7 mouse cellular contexts compared by ENCODE assay signal in the genomic region with DNA sequence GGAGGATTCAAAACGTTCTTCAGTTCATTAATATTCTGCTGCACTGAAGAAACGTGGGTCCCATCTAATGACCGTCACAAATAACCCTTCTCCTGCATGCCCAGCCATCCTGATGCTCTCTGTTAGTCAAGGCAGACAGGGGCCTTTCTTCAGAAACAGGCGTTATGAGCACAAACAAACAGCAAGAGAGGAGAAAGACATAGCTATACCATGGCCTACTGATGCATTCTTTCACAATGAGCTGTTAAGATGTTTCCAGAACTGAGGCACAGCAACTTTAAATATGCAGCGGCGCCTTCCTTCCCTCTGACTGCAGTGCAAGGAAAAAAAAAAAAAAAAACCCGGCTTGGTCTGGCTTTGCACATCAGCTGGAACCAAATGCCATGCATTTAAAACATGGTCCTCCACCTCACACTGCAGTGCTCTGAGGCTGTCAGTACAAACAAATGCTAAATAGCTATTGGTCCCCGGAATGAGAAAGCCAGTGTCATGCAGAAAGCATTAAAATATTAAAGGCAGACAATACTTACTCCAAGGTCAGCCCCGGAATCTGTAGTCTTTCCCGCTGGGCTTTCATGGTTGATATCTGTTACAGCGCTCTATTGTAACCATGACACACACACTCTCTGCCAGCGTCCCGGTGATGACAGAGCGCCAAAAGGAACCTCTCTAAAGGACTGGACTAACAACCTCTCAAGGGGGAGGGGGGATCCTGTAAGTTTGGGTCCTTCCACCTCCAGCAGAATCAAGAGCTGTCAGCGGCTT.
A peak's percentile ranks its signal among the peaks of the same experiment; 100 is the strongest.
DNase-seq lines count a peak whose midpoint lies in the region; ATAC-seq and TF ChIP-seq lines count a peak whose summit lies in the region.

No protein-coding gene starts in this region.

- TF ChIP-seq EP300 in ES-Bruce4 (IDR thresholded peaks at IDR 0.05; ENCODE audit: insufficient read depth, low read depth, low read length), result no peak

- in situ Hi-C loops in Patski (cut with MboI; ENCODE audit: low pct_unique_long_range_greater_than_20kb), result no loop called here

- H3K9me3 ChIP-seq in ES-Bruce4 (replicated peaks; ENCODE audit: control insufficient read depth, insufficient read depth, low read length, poor library complexity, severe bottlenecking), result no peaks in the 10 kb centered on the region
- H3K9me3 ChIP-seq in forebrain, embryonic 14.5 days (replicated peaks; ENCODE audit: control insufficient read depth, low read length), result no peaks in the 10 kb centered on the region
- no peaks in the 10 kb centered on the region for H3K9me3 ChIP-seq in midbrain, embryonic 11.5 days (ENCODE audit: control insufficient read depth, low read length)

- no peaks in the 10 kb centered on the region for H3K36me3 ChIP-seq in ES-Bruce4 (ENCODE audit: control insufficient read depth, insufficient read depth, low read length, poor library complexity, severe bottlenecking)
- H3K36me3 ChIP-seq in forebrain, embryonic 14.5 days (ENCODE audit: control insufficient read depth, insufficient read depth, low read length), result no peaks in the 10 kb centered on the region
- H3K36me3 ChIP-seq in midbrain, embryonic 11.5 days (ENCODE audit: control insufficient read depth, insufficient read depth, low read length), result no peaks in the 10 kb centered on the region

- peak; percentile 44 for ATAC-seq in Patski
- peak; percentile 88 for ATAC-seq in forebrain, embryonic 14.5 days
- peak; percentile 93 for ATAC-seq in midbrain, embryonic 11.5 days (ENCODE audit: low FRiP score)

- peak overlapping the region; percentile 66 for H3K4me2 ChIP-seq in forebrain, embryonic 14.5 days (ENCODE audit: low read length)
- peak overlapping the region; percentile 49 for H3K4me2 ChIP-seq in midbrain, embryonic 11.5 days

- TF ChIP-seq CTCF in ES-Bruce4 (IDR thresholded peaks at IDR 0.05; ENCODE audit: low read depth, low read length) (no peak), Patski (IDR thresholded peaks at IDR 0.05) (no peak)

- H3K27ac ChIP-seq in ES-Bruce4 (ENCODE audit: insufficient read depth, low read length), result 0 out of 2 replicates have a peak overlapping the region, but pooled peaks have one; percentile 19
- peak overlapping the region; percentile 48; the same call in 1 of the 2 replicates for H3K27ac ChIP-seq in forebrain, embryonic 14.5 days (ENCODE audit: low read depth, low read length)
- peak overlapping the region; percentile 54; the same call in 1 of the 2 replicates for H3K27ac ChIP-seq in midbrain, embryonic 11.5 days (ENCODE audit: low read depth, low read length)

- H3K27me3 ChIP-seq in ES-Bruce4 (ENCODE audit: control insufficient read depth, insufficient read depth, low read length, poor library complexity, severe bottlenecking) (no peaks in the 10 kb centered on the region; the same call in 1 of the 2 replicates), Patski (no peaks in the 10 kb centered on the region)
- H3K27me3 ChIP-seq in forebrain, embryonic 14.5 days (replicated peaks; ENCODE audit: control insufficient read depth, insufficient read depth, low read length), result no peaks in the 10 kb centered on the region
- H3K27me3 ChIP-seq in midbrain, embryonic 11.5 days (ENCODE audit: control insufficient read depth, insufficient read depth, low read length), result no peaks in the 10 kb centered on the region

- no peak for TF ChIP-seq POLR2A in ES-Bruce4 (IDR thresholded peaks at IDR 0.05; ENCODE audit: insufficient read depth, low read length)

- H3K4me1 ChIP-seq in ES-Bruce4 (ENCODE audit: control insufficient read depth, insufficient read depth, low read length), result no peaks in the 10 kb centered on the region
- H3K4me1 ChIP-seq in forebrain, embryonic 14.5 days (ENCODE audit: control insufficient read depth, insufficient read depth, low read length), result peaks cover 10% of the 10 kb centered on the region
- H3K4me1 ChIP-seq in midbrain, embryonic 11.5 days (ENCODE audit: control insufficient read depth, insufficient read depth, low read length), result peaks cover 11% of the 10 kb centered on the region

- CTCF ChIA-PET in Patski (lab: Charles Lee), result interaction anchor here (0.6 to 1.6 kb wide), 4 partner anchors 9 to 176 kb away, joined by 3 to 4 read pairs (median 3); no protein-coding TSS in a partner anchor

- H3K9ac ChIP-seq in ES-Bruce4 (ENCODE audit: low read depth, poor library complexity, severe bottlenecking), result no peak overlapping the region
- peak overlapping the region; percentile 46 for H3K9ac ChIP-seq in forebrain, embryonic 14.5 days (ENCODE audit: low read length)
- H3K9ac ChIP-seq in midbrain, embryonic 11.5 days (ENCODE audit: low read length), result peak overlapping the region; percentile 43

- H3K4me3 ChIP-seq in ES-Bruce4 (ENCODE audit: low read depth, low read length), result no peak overlapping the region
- H3K4me3 ChIP-seq in forebrain, embryonic 14.5 days (ENCODE audit: low read depth, low read length), result peak overlapping the region; percentile 32
- peak overlapping the region; percentile 23 for H3K4me3 ChIP-seq in midbrain, embryonic 11.5 days (ENCODE audit: low read depth, low read length)

- POLR2A ChIA-PET in Patski (lab: Charles Lee), result interaction anchor here (0.9 kb wide), 1 partner anchor 28 kb away, joined by 3 read pairs; no protein-coding TSS in a partner anchor

- WGBS in forebrain, embryonic 14.5 days, result 4% methylated on average over 15 of the region's 15 CpGs
- 4% methylated on average over 15 of the region's 15 CpGs for WGBS in midbrain, embryonic 11.5 days

- DNase-seq in Patski (ENCODE audit: low read depth, low spot score), result peak; percentile 13
- peak; percentile 74 for DNase-seq in forebrain, embryonic 14.5 days (ENCODE audit: low spot score)
- peak; percentile 5 for DNase-seq in kidney, adult 9 months
- DNase-seq in midbrain, embryonic 11.5 days (ENCODE audit: low spot score, missing footprints), result peak; percentile 93
- DNase-seq in natural killer cell, adult 2 months (ENCODE audit: low spot score in 2 of 2), result no peak
- DNase-seq in gastrocnemius, adult 18-20 months (ENCODE audit: low spot score), result no peak

Comparison
In these comparisons a context has a peak if more than half of its experiments do, and no peak if none do; other contexts are left out.
1. DNase-seq: peak in Patski (single experiment), forebrain, embryonic 14.5 days (single experiment), kidney, adult 9 months (single experiment) and midbrain, embryonic 11.5 days (single experiment); none in natural killer cell, adult 2 months (0 of 2) and gastrocnemius, adult 18-20 months (single experiment).
2. Peak in every context shown above with its lines, with median percentiles within 50 percentile points of each other: H3K27ac ChIP-seq and ATAC-seq.